Comparison of ENCODE assay signal across 20 mouse cellular contexts in genomic region chr14:89559822-89560477, GRCm38 (mm10).
DNase-seq lines count a peak whose midpoint lies in the region; ATAC-seq and TF ChIP-seq lines count a peak whose summit lies in the region.
"Had no signal": no experiment of that assay in that cellular context is flagged by ENCODE, and none has a peak within 500 bp of the region (broad histone marks: within the 10 kb centered on the region; RNA-seq: fewer than 3 reads in every experiment).

No protein-coding gene starts in this region.

- no peaks in the 10 kb centered on the region for H3K9me3 ChIP-seq in kidney, embryonic 16.5 days (ENCODE audit: low read length)
- no peaks in the 10 kb centered on the region for H3K9me3 ChIP-seq in kidney, embryonic 14.5 days (ENCODE audit: control insufficient read depth, low read length)
- no peaks in the 10 kb centered on the region for H3K9me3 ChIP-seq in stomach, embryonic 14.5 days (ENCODE audit: control insufficient read depth, low read depth, low read length)
- no peaks in the 10 kb centered on the region for H3K9me3 ChIP-seq in stomach, postnatal 0 days (ENCODE audit: control insufficient read depth, low read length)
- H3K9me3 ChIP-seq in limb, embryonic 13.5 days = no peaks in the 10 kb centered on the region
- no peaks in the 10 kb centered on the region for H3K9me3 ChIP-seq in forebrain, embryonic 10.5 days
- H3K9me3 ChIP-seq in forebrain, postnatal 0 days (ENCODE audit: low read length) = no peaks in the 10 kb centered on the region
- H3K9me3 ChIP-seq: embryonic facial prominence, embryonic 12.5 days; forebrain, embryonic 13.5 days; heart, embryonic 13.5 days had no signal

- H3K27ac ChIP-seq in kidney, embryonic 16.5 days (ENCODE audit: low read length) = no peak overlapping the region
- no peak overlapping the region for H3K27ac ChIP-seq in kidney, embryonic 14.5 days (ENCODE audit: low read depth, low read length)
- no peak overlapping the region for H3K27ac ChIP-seq in stomach, embryonic 14.5 days (ENCODE audit: low read length)
- H3K27ac ChIP-seq in stomach, postnatal 0 days (replicated peaks) = no peak overlapping the region
- H3K27ac ChIP-seq in limb, embryonic 13.5 days = no peak overlapping the region
- H3K27ac ChIP-seq in forebrain, embryonic 10.5 days = no peak overlapping the region
- no peak overlapping the region for H3K27ac ChIP-seq in forebrain, postnatal 0 days (ENCODE audit: low read depth, low read length)
- H3K27ac ChIP-seq: embryonic facial prominence, embryonic 12.5 days; forebrain, embryonic 13.5 days; gastrocnemius, adult 2 months; heart, embryonic 13.5 days had no signal

- peak; percentile 67; the same call in 1 of the 2 replicates for ATAC-seq in kidney, embryonic 16.5 days (ENCODE audit: low FRiP score, low TSS enrichment)
- no peak for ATAC-seq in kidney, embryonic 14.5 days (ENCODE audit: low FRiP score, low TSS enrichment)
- peak; percentile 37; the same call in 1 of the 2 replicates for ATAC-seq in stomach, embryonic 14.5 days (ENCODE audit: insufficient number of reproducible peaks, insufficient read depth, low FRiP score, low read depth)
- no peak for ATAC-seq in stomach, postnatal 0 days (ENCODE audit: low FRiP score, low TSS enrichment)
- ATAC-seq in limb, embryonic 13.5 days (ENCODE audit: low FRiP score, low read depth) = peak; percentile 84
- ATAC-seq in forebrain, postnatal 0 days = no peak
- ATAC-seq: forebrain, embryonic 13.5 days had no signal

- no peak for DNase-seq in stomach, postnatal 0 days (ENCODE audit: low spot score)
- DNase-seq in retina, postnatal 1 day = peak; percentile 39
- DNase-seq in forebrain, embryonic 10.5 days (ENCODE audit: extremely low spot score, low spot score) = no peak
- DNase-seq in forebrain, postnatal 0 days = no peak
- DNase-seq: adrenal gland, adult 8-10 months; cerebellum, adult 11 months; cerebellum, adult 8-10 months; cerebellum, postnatal 14 days; embryo, embryonic 11 days; gastrocnemius, adult 2 months; gastrocnemius, postnatal 36 days; heart, adult 11 months; heart, postnatal 36 days had no signal

- TF ChIP-seq CTCF in stomach, postnatal 0 days (IDR thresholded peaks at IDR 0.05; ENCODE audit: low read depth) = no peak
- TF ChIP-seq CTCF in forebrain, postnatal 0 days (IDR thresholded peaks at IDR 0.05; ENCODE audit: low read depth) = no peak

- WGBS in kidney, embryonic 16.5 days = 34% methylated on average over 3 of the region's 3 CpGs
- 35% methylated on average over 3 of the region's 3 CpGs for WGBS in kidney, embryonic 14.5 days
- WGBS in stomach, embryonic 14.5 days = 46% methylated on average over 3 of the region's 3 CpGs
- WGBS in stomach, postnatal 0 days = 44% methylated on average over 3 of the region's 3 CpGs
- WGBS in limb, embryonic 13.5 days = 23% methylated on average over 3 of the region's 3 CpGs
- 88% methylated on average over 3 of the region's 3 CpGs for WGBS in forebrain, embryonic 10.5 days
- 87% methylated on average over 3 of the region's 3 CpGs for WGBS in forebrain, postnatal 0 days

- H3K4me1 ChIP-seq in kidney, embryonic 16.5 days (ENCODE audit: insufficient read depth, low read length) = 0 out of 2 replicates have a peak, but pooled peaks cover 3% of the 10 kb centered on the region
- H3K4me1 ChIP-seq in kidney, embryonic 14.5 days (ENCODE audit: control insufficient read depth, insufficient read depth, low read length) = no peaks in the 10 kb centered on the region
- no peaks in the 10 kb centered on the region for H3K4me1 ChIP-seq in stomach, embryonic 14.5 days (ENCODE audit: control insufficient read depth, insufficient read depth, low read length)
- H3K4me1 ChIP-seq in stomach, postnatal 0 days (replicated peaks; ENCODE audit: control insufficient read depth, insufficient read depth) = no peaks in the 10 kb centered on the region
- H3K4me1 ChIP-seq in limb, embryonic 13.5 days = peaks cover 5% of the 10 kb centered on the region; the same call in 1 of the 2 replicates
- H3K4me1 ChIP-seq in forebrain, embryonic 10.5 days = peaks cover 16% of the 10 kb centered on the region
- no peaks in the 10 kb centered on the region for H3K4me1 ChIP-seq in forebrain, postnatal 0 days (ENCODE audit: insufficient read depth)
- H3K4me1 ChIP-seq: embryonic facial prominence, embryonic 12.5 days; forebrain, embryonic 13.5 days; heart, embryonic 13.5 days had no signal

- H3K9ac ChIP-seq in kidney, embryonic 16.5 days (replicated peaks; ENCODE audit: low read length) = no peak overlapping the region
- H3K9ac ChIP-seq in kidney, embryonic 14.5 days (ENCODE audit: low read depth, low read length) = no peak overlapping the region
- H3K9ac ChIP-seq in stomach, embryonic 14.5 days (replicated peaks; ENCODE audit: low read depth, low read length) = no peak overlapping the region
- no peak overlapping the region for H3K9ac ChIP-seq in stomach, postnatal 0 days (ENCODE audit: low read length)
- no peak overlapping the region for H3K9ac ChIP-seq in limb, embryonic 13.5 days
- no peak overlapping the region for H3K9ac ChIP-seq in forebrain, postnatal 0 days
- H3K9ac ChIP-seq: embryonic facial prominence, embryonic 12.5 days; forebrain, embryonic 13.5 days; heart, embryonic 13.5 days had no signal

- H3K4me2 ChIP-seq in kidney, embryonic 16.5 days (replicated peaks; ENCODE audit: low read depth, low read length) = no peak overlapping the region
- H3K4me2 ChIP-seq in kidney, embryonic 14.5 days (replicated peaks; ENCODE audit: low read depth, low read length) = no peak overlapping the region
- H3K4me2 ChIP-seq in stomach, embryonic 14.5 days (replicated peaks; ENCODE audit: low read depth, low read length) = no peak overlapping the region
- H3K4me2 ChIP-seq in stomach, postnatal 0 days (replicated peaks; ENCODE audit: low read depth) = no peak overlapping the region
- no peak overlapping the region for H3K4me2 ChIP-seq in limb, embryonic 13.5 days (replicated peaks)
- no peak overlapping the region for H3K4me2 ChIP-seq in forebrain, postnatal 0 days (ENCODE audit: low read depth)
- H3K4me2 ChIP-seq: embryonic facial prominence, embryonic 12.5 days; forebrain, embryonic 13.5 days; heart, embryonic 13.5 days had no signal

- H3K4me3 ChIP-seq in kidney, embryonic 16.5 days (ENCODE audit: low read length) = no peak overlapping the region
- H3K4me3 ChIP-seq in kidney, embryonic 14.5 days (ENCODE audit: low read length) = no peak overlapping the region
- no peak overlapping the region for H3K4me3 ChIP-seq in stomach, embryonic 14.5 days (ENCODE audit: low read depth, low read length)
- no peak overlapping the region for H3K4me3 ChIP-seq in stomach, postnatal 0 days (ENCODE audit: low read depth, low read length)
- H3K4me3 ChIP-seq in limb, embryonic 13.5 days = no peak overlapping the region
- no peak overlapping the region for H3K4me3 ChIP-seq in forebrain, embryonic 10.5 days
- no peak overlapping the region for H3K4me3 ChIP-seq in forebrain, postnatal 0 days (ENCODE audit: low read depth, low read length)
- H3K4me3 ChIP-seq: embryonic facial prominence, embryonic 12.5 days; forebrain, embryonic 13.5 days; gastrocnemius, adult 2 months; heart, embryonic 13.5 days had no signal

- no peaks in the 10 kb centered on the region for H3K27me3 ChIP-seq in kidney, embryonic 16.5 days (ENCODE audit: insufficient read depth, low read length)
- no peaks in the 10 kb centered on the region for H3K27me3 ChIP-seq in kidney, embryonic 14.5 days (ENCODE audit: control insufficient read depth, insufficient read depth, low read length)
- no peaks in the 10 kb centered on the region for H3K27me3 ChIP-seq in stomach, embryonic 14.5 days (ENCODE audit: control insufficient read depth, insufficient read depth, low read length)
- no peaks in the 10 kb centered on the region for H3K27me3 ChIP-seq in stomach, postnatal 0 days (ENCODE audit: control insufficient read depth, insufficient read depth, low read length)
- no peaks in the 10 kb centered on the region for H3K27me3 ChIP-seq in limb, embryonic 13.5 days
- H3K27me3 ChIP-seq in forebrain, embryonic 10.5 days (ENCODE audit: poor library complexity, severe bottlenecking) = no peaks in the 10 kb centered on the region
- H3K27me3 ChIP-seq in forebrain, postnatal 0 days (ENCODE audit: insufficient read depth, low read length) = no peaks in the 10 kb centered on the region
- H3K27me3 ChIP-seq: embryonic facial prominence, embryonic 12.5 days; forebrain, embryonic 13.5 days; heart, embryonic 13.5 days had no signal

- TF ChIP-seq EP300 in stomach, postnatal 0 days (optimal IDR thresholded peaks at IDR 0.05) = no peak

- no peaks in the 10 kb centered on the region for H3K36me3 ChIP-seq in kidney, embryonic 16.5 days (ENCODE audit: insufficient read depth, low read length)
- H3K36me3 ChIP-seq in kidney, embryonic 14.5 days (ENCODE audit: control insufficient read depth, insufficient read depth, low read length) = no peaks in the 10 kb centered on the region
- H3K36me3 ChIP-seq in stomach, embryonic 14.5 days (ENCODE audit: control insufficient read depth, insufficient read depth, low read length) = no peaks in the 10 kb centered on the region
- no peaks in the 10 kb centered on the region for H3K36me3 ChIP-seq in stomach, postnatal 0 days (ENCODE audit: control insufficient read depth, insufficient read depth, low read length)
- H3K36me3 ChIP-seq in limb, embryonic 13.5 days = no peaks in the 10 kb centered on the region
- H3K36me3 ChIP-seq in forebrain, embryonic 10.5 days (replicated peaks) = no peaks in the 10 kb centered on the region
- H3K36me3 ChIP-seq in forebrain, postnatal 0 days (ENCODE audit: insufficient read depth) = no peaks in the 10 kb centered on the region
- H3K36me3 ChIP-seq: embryonic facial prominence, embryonic 12.5 days; heart, embryonic 13.5 days had no signal

Comparison
In these comparisons a context has a peak if more than half of its experiments do, and no peak if none do; other contexts are left out.
1. ATAC-seq: peak in kidney, embryonic 16.5 days (single experiment), stomach, embryonic 14.5 days (single experiment) and limb, embryonic 13.5 days (single experiment); none in kidney, embryonic 14.5 days (single experiment), stomach, postnatal 0 days (single experiment) and forebrain, postnatal 0 days (single experiment).